Mouse (Mus musculus): Measurements from ENCODE around the gene Tpst1. TPM values are rescaled to one million over a fixed set of nuclear protein-coding genes. Genes with fewer than 3 reads are reported as not detected.

Gene Tpst1
- polyA plus RNA-seq, 1 experiment from 2014 or later = 59.0 TPM

GRCm38 (mm10) chr5:130136597-130136996 is 63.5 kb downstream of the Tpst1 start:
- H3K9me3 ChIP-seq = no peaks in the 10 kb centered on the region
- H3K4me2 ChIP-seq = no peak overlapping the region
- H3K4me1 ChIP-seq (replicated peaks) = no peaks in the 10 kb centered on the region
- H3K36me3 ChIP-seq = peaks cover 20% of the 10 kb centered on the region; the same call in 1 of the 2 replicates
- H3K9ac ChIP-seq = no peak overlapping the region
- H3K27me3 ChIP-seq = no peaks in the 10 kb centered on the region
- no peak for ATAC-seq (ENCODE audit: low read depth)
- no peak overlapping the region for H3K27ac ChIP-seq (replicated peaks)
- no peak overlapping the region for H3K4me3 ChIP-seq
- 95% methylated on average over 13 of the region's 13 CpGs for WGBS

DNA sequence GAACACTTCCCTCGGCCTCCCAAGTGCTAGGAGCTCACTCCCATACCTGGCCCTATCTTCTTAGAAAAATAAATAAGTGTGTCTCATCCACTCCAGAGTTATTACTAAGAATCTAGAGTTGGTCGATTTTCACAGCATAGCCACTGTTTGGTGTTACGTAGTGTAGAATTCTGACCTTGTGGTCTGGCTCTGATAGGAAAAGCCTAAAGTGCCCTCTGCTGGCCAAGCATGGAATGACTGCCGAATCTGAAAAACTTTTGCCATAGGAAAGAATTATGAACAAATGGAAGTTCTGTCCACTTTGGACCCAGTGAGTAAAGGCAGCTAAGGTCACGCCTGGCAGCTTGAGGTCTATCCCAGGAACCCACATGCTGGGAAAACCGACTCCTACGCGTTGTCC is 66.3 kb downstream of the Tpst1 start:
- ATAC-seq (ENCODE audit: low read depth) = peak; percentile 20; the same call in 1 of the 2 replicates
- Histone ChIP-seq H3K4me1 (replicated peaks) (peaks cover 5% of the 10 kb centered on the region; the same call in 1 of the 2 replicates), H3K27me3 (no peaks in the 10 kb centered on the region), H3K4me3 (no peak overlapping the region), H3K4me2 (no peak overlapping the region), H3K36me3 (peaks cover 18% of the 10 kb centered on the region; the same call in 1 of the 2 replicates), H3K9me3 (no peaks in the 10 kb centered on the region), H3K9ac (no peak overlapping the region), H3K27ac (replicated peaks) (no peak overlapping the region)
- 30% methylated on average over 8 of the region's 8 CpGs for WGBS

DNA sequence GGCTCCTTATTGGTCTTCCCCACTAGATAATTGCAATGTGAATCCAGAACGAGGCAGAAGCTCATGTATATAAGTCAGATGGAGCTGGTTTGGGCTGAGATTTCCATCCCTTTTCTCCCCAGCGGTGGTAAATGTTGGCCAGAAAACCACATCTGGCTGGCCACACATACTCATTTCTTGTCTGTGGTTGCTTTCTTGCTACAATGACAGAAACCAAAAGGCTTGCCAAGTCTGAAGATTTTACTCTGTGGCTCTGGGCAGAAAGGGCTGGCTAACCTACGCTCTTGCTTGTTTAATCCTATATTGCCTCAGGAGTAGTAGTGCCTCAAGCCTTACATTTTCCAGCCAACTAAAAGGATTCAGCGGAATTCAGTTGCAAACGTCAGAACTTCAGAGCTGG is 68.0 kb downstream of the Tpst1 start:
- Histone ChIP-seq H3K9me3 (no peaks in the 10 kb centered on the region), H3K4me2 (no peak overlapping the region), H3K9ac (no peak overlapping the region)

DNA sequence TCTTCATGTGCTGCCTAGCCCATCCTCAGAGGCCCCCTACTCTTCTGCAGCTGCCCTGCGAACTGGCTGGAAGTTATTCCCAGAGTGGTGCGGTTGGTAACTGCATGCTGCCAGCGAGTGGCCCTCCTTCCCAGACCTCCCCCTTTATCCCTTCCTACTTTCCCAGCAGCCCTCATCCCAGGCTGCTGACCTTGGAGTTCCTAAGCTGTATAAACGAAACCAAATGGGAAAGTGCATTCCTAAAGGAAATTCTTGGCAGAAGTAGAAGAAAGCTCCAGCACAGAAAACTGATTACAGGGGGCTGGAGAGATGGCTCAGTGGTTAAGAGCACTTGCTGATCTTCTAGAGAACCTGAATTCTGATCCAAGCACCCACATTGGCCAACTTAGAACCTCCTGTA is 68.9 kb downstream of the Tpst1 start:
- no peak for ATAC-seq (ENCODE audit: low read depth)
- H3K9ac ChIP-seq = no peak overlapping the region
- H3K36me3 ChIP-seq = no peaks in the 10 kb centered on the region
- 72% methylated on average over 4 of the region's 4 CpGs for WGBS
- H3K9me3 ChIP-seq = no peaks in the 10 kb centered on the region
- H3K4me2 ChIP-seq = no peak overlapping the region
- H3K27me3 ChIP-seq = no peaks in the 10 kb centered on the region
- H3K27ac ChIP-seq (replicated peaks) = no peak overlapping the region
- no peak overlapping the region for H3K4me3 ChIP-seq
- H3K4me1 ChIP-seq (replicated peaks) = peaks cover 21% of the 10 kb centered on the region

More for the DNA sequence above, 68.0 kb downstream of the Tpst1 start:
- ATAC-seq (ENCODE audit: low read depth) = no peak
- H3K36me3 ChIP-seq = 0 out of 2 replicates have a peak, but pooled peaks cover 8% of the 10 kb centered on the region
- H3K27me3 ChIP-seq = no peaks in the 10 kb centered on the region
- no peak overlapping the region for H3K4me3 ChIP-seq
- H3K4me1 ChIP-seq (replicated peaks) = peaks cover 16% of the 10 kb centered on the region
- 84% methylated on average over 5 of the region's 5 CpGs for WGBS
- H3K27ac ChIP-seq (replicated peaks) = no peak overlapping the region

- WGBS = 88% methylated on average over 7 of the region's 7 CpGs
- Histone ChIP-seq H3K9me3 (no peaks in the 10 kb centered on the region), H3K27ac (replicated peaks) (no peak overlapping the region), H3K4me2 (no peak overlapping the region), H3K4me1 (replicated peaks) (peaks cover 26% of the 10 kb centered on the region), H3K9ac (no peak overlapping the region), H3K27me3 (no peaks in the 10 kb centered on the region), H3K4me3 (no peak overlapping the region), H3K36me3 (peaks cover 3% of the 10 kb centered on the region)
- no peak for ATAC-seq (ENCODE audit: low read depth)
These were observed 70.0 kb downstream of the Tpst1 start for GRCm38 (mm10) chr5:130143101-130143500.

- H3K4me3 ChIP-seq = peak overlapping the region; percentile 69
- H3K9me3 ChIP-seq = no peaks in the 10 kb centered on the region
- H3K9ac ChIP-seq = peak overlapping the region; percentile 52
- peaks cover 26% of the 10 kb centered on the region for H3K4me1 ChIP-seq (replicated peaks)
- peak overlapping the region; percentile 84 for H3K4me2 ChIP-seq
- ATAC-seq (ENCODE audit: low read depth) = peak; percentile 70
- peaks cover 12% of the 10 kb centered on the region for H3K36me3 ChIP-seq
- H3K27ac ChIP-seq (replicated peaks) = peak overlapping the region; percentile 87
- no peaks in the 10 kb centered on the region for H3K27me3 ChIP-seq
- WGBS = 3% methylated on average over 20 of the region's 20 CpGs
These were observed 70.8 kb downstream of the Tpst1 start for GRCm38 (mm10) chr5:130143977-130144333.

- peak within 1 kb of the TSS; percentile 69 for H3K4me3 ChIP-seq
- H3K27me3 ChIP-seq = no peaks in the 10 kb centered on the region
- peak within 1 kb of the TSS; percentile 87 for H3K27ac ChIP-seq (replicated peaks)
- ATAC-seq (ENCODE audit: low read depth) = peak; percentile 98
- H3K9ac ChIP-seq = peak within 1 kb of the TSS; percentile 84
- H3K4me1 ChIP-seq (replicated peaks) = peaks cover 28% of the 10 kb centered on the region
- WGBS = 1% methylated on average over 66 of the region's 66 CpGs
- H3K36me3 ChIP-seq = peaks cover 17% of the 10 kb centered on the region
- no peaks in the 10 kb centered on the region for H3K9me3 ChIP-seq
- H3K4me2 ChIP-seq = peak within 1 kb of the TSS; percentile 84
These were observed 71.5 kb downstream of the Tpst1 start, which contains the start of gene Kctd7 for GRCm38 (mm10) chr5:130144334-130145312. TSS of gene Kctd7 (plus strand) at chr5:130144861.

- Histone ChIP-seq H3K4me1 (replicated peaks) (peaks cover 32% of the 10 kb centered on the region), H3K9ac (peak overlapping the region; percentile 84), H3K4me2 (peak overlapping the region; percentile 84), H3K27ac (replicated peaks) (no peak overlapping the region), H3K9me3 (no peaks in the 10 kb centered on the region), H3K27me3 (no peaks in the 10 kb centered on the region), H3K4me3 (peak overlapping the region; percentile 69), H3K36me3 (peaks cover 22% of the 10 kb centered on the region)
- WGBS = 89% methylated on average over 8 of the region's 8 CpGs
- no peak for ATAC-seq (ENCODE audit: low read depth)
These were observed 72.8 kb downstream of the Tpst1 start for GRCm38 (mm10) chr5:130145961-130146360.

DNA sequence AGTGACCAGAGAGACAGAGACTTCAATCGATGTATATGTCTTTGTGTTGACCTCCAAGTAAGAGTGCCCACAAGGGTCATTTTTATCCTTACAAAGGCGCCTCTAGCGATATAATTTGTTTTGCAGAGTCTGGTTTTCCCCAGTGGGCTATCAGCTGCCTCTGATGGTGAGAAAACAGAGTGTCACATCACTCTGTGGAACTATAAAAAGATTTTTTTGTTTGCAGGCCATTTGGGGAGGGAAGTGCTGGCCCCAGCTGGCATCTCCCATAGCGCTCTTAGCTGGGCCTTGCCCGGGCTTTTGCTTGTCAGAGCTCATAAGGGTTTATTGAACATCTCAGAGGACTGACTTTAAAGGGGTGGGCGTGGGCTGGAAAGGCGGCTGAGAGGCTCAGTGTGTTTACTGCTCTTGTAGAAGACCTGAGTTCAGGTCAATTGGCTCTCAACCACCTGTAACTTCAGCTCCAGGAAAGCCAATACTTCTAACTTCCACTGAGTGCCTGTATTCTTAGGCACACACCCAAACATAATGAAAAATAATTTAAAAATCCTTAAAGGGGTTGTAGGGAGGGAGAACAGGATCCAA is 76.7 kb downstream of the Tpst1 start:
- Histone ChIP-seq H3K9me3 (no peaks in the 10 kb centered on the region), H3K4me1 (replicated peaks) (peaks cover 27% of the 10 kb centered on the region), H3K27ac (replicated peaks) (peak overlapping the region; percentile 56; the same call in 1 of the 2 replicates), H3K36me3 (peaks cover 55% of the 10 kb centered on the region), H3K9ac (no peak overlapping the region), H3K27me3 (no peaks in the 10 kb centered on the region), H3K4me2 (no peak overlapping the region), H3K4me3 (no peak overlapping the region)
- ATAC-seq (ENCODE audit: low read depth) = no peak
- 62% methylated on average over 7 of the region's 7 CpGs for WGBS

DNA sequence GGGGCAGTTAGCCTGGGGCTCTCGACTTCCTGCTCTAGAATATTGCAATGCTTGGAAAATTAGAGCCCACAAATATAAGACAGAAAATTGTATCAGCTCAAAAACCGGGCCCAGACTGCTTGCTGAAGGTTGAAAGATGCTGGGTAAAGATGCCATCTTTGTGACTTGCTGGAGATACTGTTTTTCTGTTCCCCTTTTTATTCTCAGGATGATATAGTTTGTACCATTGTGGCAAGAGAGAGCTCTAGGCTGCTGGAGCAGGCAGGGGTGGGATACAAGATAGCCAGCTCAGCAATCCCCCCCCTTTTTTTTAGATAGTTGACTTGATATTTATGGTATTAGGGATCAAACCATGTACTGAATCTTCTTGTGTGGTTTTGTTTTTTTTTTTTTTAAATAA is 81.2 kb downstream of the Tpst1 start:
- H3K9ac ChIP-seq = no peak overlapping the region
- ATAC-seq (ENCODE audit: low read depth) = no peak
- no peaks in the 10 kb centered on the region for H3K27me3 ChIP-seq
- H3K36me3 ChIP-seq = peaks cover 44% of the 10 kb centered on the region
- H3K27ac ChIP-seq (replicated peaks) = no peak overlapping the region
- H3K4me3 ChIP-seq = no peak overlapping the region
- H3K4me2 ChIP-seq = no peak overlapping the region
- WGBS = 85% methylated on average over 2 of the region's 2 CpGs
- H3K9me3 ChIP-seq = no peaks in the 10 kb centered on the region
- H3K4me1 ChIP-seq (replicated peaks) = 0 out of 2 replicates have a peak, but pooled peaks cover 6% of the 10 kb centered on the region

GRCm38 (mm10) chr5:130158545-130158944 is 85.4 kb downstream of the Tpst1 start:
- Histone ChIP-seq H3K27ac (replicated peaks) (no peak overlapping the region), H3K4me1 (replicated peaks) (no peaks in the 10 kb centered on the region), H3K27me3 (no peaks in the 10 kb centered on the region), H3K9ac (no peak overlapping the region), H3K9me3 (no peaks in the 10 kb centered on the region), H3K4me2 (no peak overlapping the region), H3K36me3 (peaks cover 12% of the 10 kb centered on the region), H3K4me3 (no peak overlapping the region)
- ATAC-seq (ENCODE audit: low read depth) = no peak
- 74% methylated on average over 4 of the region's 4 CpGs for WGBS

GRCm38 (mm10) chr5:130159761-130160201 is 86.7 kb downstream of the Tpst1 start:
- H3K27ac ChIP-seq (replicated peaks) = no peak overlapping the region
- no peak overlapping the region for H3K4me2 ChIP-seq
- H3K9me3 ChIP-seq = no peaks in the 10 kb centered on the region
- 61% methylated on average over 7 of the region's 7 CpGs for WGBS
- no peak overlapping the region for H3K9ac ChIP-seq
- no peak for ATAC-seq (ENCODE audit: low read depth)
- no peaks in the 10 kb centered on the region for H3K27me3 ChIP-seq
- peaks cover 2% of the 10 kb centered on the region; the same call in 1 of the 2 replicates for H3K36me3 ChIP-seq
- H3K4me1 ChIP-seq (replicated peaks) = no peaks in the 10 kb centered on the region
- no peak overlapping the region for H3K4me3 ChIP-seq
